Mouse (Mus musculus) cerebellum, adult 2 months (tissue): Measurements from ENCODE around the gene H2-Eb1.

ENCODE experiments used
- CTCF ChIP-seq: fragments of 200-500 bp; IDR thresholded peaks from 2 replicates; pipeline ENCODE4 v1.5.1; 2011; ENCODE audit warnings: low read depth, mild to moderate bottlenecking, control low read depth, low read length, moderate library complexity, borderline replicate concordance; ENCODE audit not compliant: insufficient read depth
- POLR2A ChIP-seq: fragments of 200-500 bp; IDR thresholded peaks from 2 replicates; pipeline ENCODE4 v1.6.1; 2011; ENCODE audit warnings: low read length, control low read depth, borderline replicate concordance; ENCODE audit not compliant: insufficient read depth

DNA sequence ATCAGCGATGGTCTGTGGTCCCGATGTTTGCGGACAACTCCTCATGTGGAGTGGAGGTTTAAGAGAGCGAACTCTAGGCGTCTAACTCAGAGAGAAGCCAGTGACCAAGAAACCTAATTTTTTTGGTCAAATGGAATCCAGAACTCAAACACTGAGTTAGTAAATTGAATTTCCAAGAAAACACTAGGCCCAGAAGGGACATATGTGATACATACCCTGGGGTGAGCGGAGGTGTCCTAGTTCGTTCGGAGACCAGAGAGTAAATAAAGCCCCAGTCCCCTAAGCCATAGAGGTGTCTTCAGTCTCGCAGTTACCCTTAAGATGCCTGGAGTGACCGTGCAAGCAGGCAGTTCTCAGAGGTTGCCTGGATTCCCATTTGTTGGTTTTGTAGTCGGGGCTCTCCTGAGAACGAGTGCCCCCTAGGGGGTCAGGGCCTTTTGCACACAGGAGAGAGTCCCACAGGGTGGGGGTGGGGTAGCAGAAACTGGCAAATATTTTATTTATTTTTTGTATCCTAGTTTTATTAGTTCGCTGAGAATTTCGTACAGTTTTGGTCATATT, 41.8 kb upstream of the H2-Eb1 start:
- TF ChIP-seq POLR2A (no peak), CTCF (no peak)
